Mouse (Mus musculus) lung, postnatal 14 days (tissue): ENCODE data around the gene Ugt1a9.
"Not testable (repeated sequence)": the region's sequence is repeated elsewhere in the genome, so short reads cannot be mapped to it uniquely, and the experiment has no call there.

Source experiments
- DNase-seq: peaks from one replicate; pipeline ENCODE4 v3.0.0; 2021

The Ugt1a9 gene

GRCm38 (mm10) chr1:88192136-88192535 is 121.5 kb downstream of the Ugt1a9 start:
- DNase-seq = no peak

- DNase-seq = no peak
Measured at GRCm38 (mm10) chr1:88195687-88196086, 125.1 kb downstream of the Ugt1a9 start.

GRCm38 (mm10) chr1:88197443-88197842 is 126.8 kb downstream of the Ugt1a9 start:
- DNase-seq = no peak

- no peak for DNase-seq
Measured at GRCm38 (mm10) chr1:88199996-88200395, 129.4 kb downstream of the Ugt1a9 start.

GRCm38 (mm10) chr1:88200456-88200855 is 129.9 kb downstream of the Ugt1a9 start, which contains the start of gene Ugt1a2:
TSS of gene Ugt1a2 (plus strand) at chr1:88200601.
- no peak for DNase-seq

- DNase-seq = peak; percentile 76
Measured at GRCm38 (mm10) chr1:88205294-88205922, 134.8 kb downstream of the Ugt1a9 start, which contains the start of gene Dnajb3. TSS of gene Dnajb3 (minus strand) at chr1:88205782.

- no peak for DNase-seq
Measured at GRCm38 (mm10) chr1:88206843-88207479, 136.4 kb downstream of the Ugt1a9 start.

GRCm38 (mm10) chr1:88211812-88212211 is 141.2 kb downstream of the Ugt1a9 start, which contains the start of gene Ugt1a1:
TSS of gene Ugt1a1 (plus strand) at chr1:88211959.
- DNase-seq = no peak

GRCm38 (mm10) chr1:88212341-88213045 is 141.9 kb downstream of the Ugt1a9 start:
- no peak for DNase-seq

- DNase-seq = no peak
Measured at GRCm38 (mm10) chr1:88213061-88213460, 142.5 kb downstream of the Ugt1a9 start.

- no peak for DNase-seq
Measured at GRCm38 (mm10) chr1:88213766-88214461, 143.3 kb downstream of the Ugt1a9 start.

- DNase-seq = no peak
Measured at GRCm38 (mm10) chr1:88214462-88214952, 143.9 kb downstream of the Ugt1a9 start.

GRCm38 (mm10) chr1:88215466-88216380 is 145.1 kb downstream of the Ugt1a9 start:
- no peak for DNase-seq

- DNase-seq = no peak
Measured at GRCm38 (mm10) chr1:88216551-88216950, 146.0 kb downstream of the Ugt1a9 start.

GRCm38 (mm10) chr1:88217144-88217543 is 146.5 kb downstream of the Ugt1a9 start:
- no peak for DNase-seq

- DNase-seq = no peak
Measured at GRCm38 (mm10) chr1:88217576-88217975, 147.0 kb downstream of the Ugt1a9 start.

- DNase-seq = no peak
Measured at GRCm38 (mm10) chr1:88218051-88218450, 147.5 kb downstream of the Ugt1a9 start.

GRCm38 (mm10) chr1:88218591-88218990 is 148.0 kb downstream of the Ugt1a9 start:
- DNase-seq = no peak

- DNase-seq = no peak
Measured at GRCm38 (mm10) chr1:88219054-88219453, 148.5 kb downstream of the Ugt1a9 start.

GRCm38 (mm10) chr1:88220336-88220735 is 149.7 kb downstream of the Ugt1a9 start:
- DNase-seq = no peak

- no peak for DNase-seq
Measured at GRCm38 (mm10) chr1:88222216-88222615, 151.6 kb downstream of the Ugt1a9 start.

- DNase-seq = not testable (repeated sequence)
Measured at GRCm38 (mm10) chr1:88223011-88223515, 152.5 kb downstream of the Ugt1a9 start.
